Mouse (Mus musculus) C2C12 (cell line): ENCODE results near the gene Ttyh2.

Experiments used
- CTCF ChIP-seq: IDR thresholded peaks from one replicate; pipeline ENCODE4 v1.5.1; 2011; ENCODE audit not compliant: control insufficient read depth, insufficient read depth, insufficient read length
- MYOG ChIP-seq: IDR thresholded peaks from one replicate; pipeline ENCODE4 v1.6.1; 2011; ENCODE audit not compliant: control insufficient read depth, insufficient read length; ENCODE audit errors: extremely low read depth

DNA sequence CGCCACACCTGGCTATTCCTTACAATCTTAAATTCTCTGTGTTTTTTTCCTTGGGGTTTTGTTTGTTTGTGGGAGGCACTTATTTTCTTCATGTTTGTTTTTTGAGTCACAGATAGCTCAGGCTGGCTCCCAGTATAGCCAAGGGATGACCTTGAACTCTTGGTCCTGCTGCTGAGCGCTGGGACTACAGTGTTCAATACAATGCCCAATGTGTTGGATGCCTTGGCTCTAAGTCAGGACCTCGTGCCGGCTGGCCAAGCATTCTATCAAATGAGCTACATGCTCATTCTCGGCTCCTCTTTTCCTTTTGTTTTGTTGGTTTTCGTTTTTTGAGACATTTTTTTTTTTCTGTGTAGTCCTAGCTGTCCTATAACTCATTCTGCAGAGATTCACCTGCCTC lies 18.2 kb downstream of the Ttyh2 start:
- TF ChIP-seq CTCF (no peak), MYOG (no peak)
